Mouse (Mus musculus) gastrocnemius, adult 2 months (tissue): Measurements from ENCODE around the gene Rasa2. TPM values are rescaled to one million over a fixed set of nuclear protein-coding genes. Genes with fewer than 3 reads are reported as not detected.

Experiments
- DNase-seq: peaks from one replicate; pipeline ENCODE4 v3.0.0; 2022
- H3K27ac ChIP-seq: fragments of 200-600 bp; 2 replicates; pipeline ENCODE4 v1.8.1; 2022; ENCODE audit warnings: mild to moderate bottlenecking
- H3K4me3 ChIP-seq: fragments of 200-600 bp; 2 replicates; pipeline ENCODE4 v1.8.1; 2022; ENCODE audit warnings: mild to moderate bottlenecking, moderate library complexity
- CTCF ChIP-seq: fragments of 200-600 bp; IDR thresholded peaks from 2 replicates; pipeline ENCODE4 v1.8.1; 2022; ENCODE audit warnings: antibody characterized with exemption, mild to moderate bottlenecking, moderate library complexity
- intact Hi-C: fragments of 180-260 bp; cut with DNase I; formaldehyde crosslinking; loops from one replicate; pipeline ENCODE4 v1.15.1; 2025
- total RNA-seq, 2 experiments: library from RNA; stranded (reverse); gene quantifications; 2 replicates each; pipeline ENCODE4 v1.2.3; 2021

Gene Rasa2
- total RNA-seq, 2 experiments from 2014 or later = 3.2 to 3.6 TPM

GRCm38 (mm10) chr9:96636423-96637156, 5.2 kb upstream of the Rasa2 start:
- Histone ChIP-seq H3K27ac (no peak overlapping the region), H3K4me3 (no peak overlapping the region)
- DNase-seq = no peak
- no peak for TF ChIP-seq CTCF
- intact Hi-C loops = no loop called here

GRCm38 (mm10) chr9:96635899-96636298, 4.5 kb upstream of the Rasa2 start:
- no peak for DNase-seq
- intact Hi-C loops = no loop called here
- H3K27ac ChIP-seq = no peak overlapping the region
- no peak for TF ChIP-seq CTCF
- no peak overlapping the region for H3K4me3 ChIP-seq

- Histone ChIP-seq H3K27ac (no peak overlapping the region), H3K4me3 (no peak overlapping the region)
- intact Hi-C loops = no loop called here
- no peak for DNase-seq
- TF ChIP-seq CTCF = no peak
Observed at GRCm38 (mm10) chr9:96635176-96635575, 3.8 kb upstream of the Rasa2 start.

GRCm38 (mm10) chr9:96633771-96634170, 2.4 kb upstream of the Rasa2 start:
- intact Hi-C loops = no loop called here
- TF ChIP-seq CTCF = no peak
- no peak overlapping the region for H3K4me3 ChIP-seq
- no peak overlapping the region for H3K27ac ChIP-seq
- no peak for DNase-seq

- intact Hi-C loops = no loop called here
- no peak for TF ChIP-seq CTCF
Observed at GRCm38 (mm10) chr9:96632756-96633155, 1.3 kb upstream of the Rasa2 start.

GRCm38 (mm10) chr9:96632073-96632690, 765 bp upstream of the Rasa2 start:
- Histone ChIP-seq H3K4me3 (peak overlapping the region; percentile 94), H3K27ac (peak overlapping the region; percentile 97)
- TF ChIP-seq CTCF = no peak
- intact Hi-C loops = no loop called here
- no peak for DNase-seq

More at GRCm38 (mm10) chr9:96632756-96633155, 1.3 kb upstream of the Rasa2 start:
- Histone ChIP-seq H3K27ac (no peak overlapping the region), H3K4me3 (no peak overlapping the region)
- DNase-seq = no peak

- Histone ChIP-seq H3K4me3 (peak overlapping the region; percentile 94), H3K27ac (peak overlapping the region; percentile 97)
- peak; percentile 74 for DNase-seq
- TF ChIP-seq CTCF = no peak
- intact Hi-C loops = no loop called here
Observed at GRCm38 (mm10) chr9:96630571-96631388, 637 bp downstream of the Rasa2 start.

- Histone ChIP-seq H3K27ac (peak overlapping the region; percentile 97), H3K4me3 (peak overlapping the region; percentile 44)
- TF ChIP-seq CTCF = no peak
- intact Hi-C loops = no loop called here
- no peak for DNase-seq
Observed at GRCm38 (mm10) chr9:96629151-96629550, 2.3 kb downstream of the Rasa2 start.

- TF ChIP-seq CTCF = no peak
- intact Hi-C loops = no loop called here
- Histone ChIP-seq H3K4me3 (no peak overlapping the region), H3K27ac (0 out of 2 replicates have a peak overlapping the region, but pooled peaks have one; percentile 12)
- DNase-seq = no peak
Observed at GRCm38 (mm10) chr9:96627557-96628085, 3.8 kb downstream of the Rasa2 start.

- no peak overlapping the region for H3K4me3 ChIP-seq
- intact Hi-C loops = no loop called here
- H3K27ac ChIP-seq = 0 out of 2 replicates have a peak overlapping the region, but pooled peaks have one; percentile 12
- no peak for TF ChIP-seq CTCF
- DNase-seq = no peak
Observed at GRCm38 (mm10) chr9:96627042-96627441, 4.4 kb downstream of the Rasa2 start.

GRCm38 (mm10) chr9:96618448-96619176, 12.8 kb downstream of the Rasa2 start:
- no peak for DNase-seq
- no peak for TF ChIP-seq CTCF
- Histone ChIP-seq H3K27ac (no peak overlapping the region), H3K4me3 (no peak overlapping the region)
- intact Hi-C loops = no loop called here

- DNase-seq = no peak
- intact Hi-C loops = no loop called here
- no peak for TF ChIP-seq CTCF
- no peak overlapping the region for H3K4me3 ChIP-seq
- H3K27ac ChIP-seq = no peak overlapping the region
Observed at GRCm38 (mm10) chr9:96612297-96612696, 19.1 kb downstream of the Rasa2 start.
